Mouse (Mus musculus) lung, postnatal 0 days (tissue): ENCODE data around the gene Nab2.

Experiments
- CTCF ChIP-seq: IDR thresholded peaks from 2 replicates; pipeline ENCODE4 v1.5.1; 2016; ENCODE audit warnings: antibody characterized with exemption, mild to moderate bottlenecking
- EP300 ChIP-seq: IDR thresholded peaks from 2 replicates; pipeline ENCODE4 v1.6.1; 2016; ENCODE audit warnings: antibody characterized with exemption, mild to moderate bottlenecking, control low read depth

GRCm38 (mm10) chr10:127666501-127667268 lies 1.7 kb downstream of the Nab2 start, which contains the start of gene Nemp1:
- TF ChIP-seq CTCF, result no peak; the same call in 1 of the 2 replicates
- no peak for TF ChIP-seq EP300
